Mouse (Mus musculus): ENCODE data around the gene Cdon.

DNA sequence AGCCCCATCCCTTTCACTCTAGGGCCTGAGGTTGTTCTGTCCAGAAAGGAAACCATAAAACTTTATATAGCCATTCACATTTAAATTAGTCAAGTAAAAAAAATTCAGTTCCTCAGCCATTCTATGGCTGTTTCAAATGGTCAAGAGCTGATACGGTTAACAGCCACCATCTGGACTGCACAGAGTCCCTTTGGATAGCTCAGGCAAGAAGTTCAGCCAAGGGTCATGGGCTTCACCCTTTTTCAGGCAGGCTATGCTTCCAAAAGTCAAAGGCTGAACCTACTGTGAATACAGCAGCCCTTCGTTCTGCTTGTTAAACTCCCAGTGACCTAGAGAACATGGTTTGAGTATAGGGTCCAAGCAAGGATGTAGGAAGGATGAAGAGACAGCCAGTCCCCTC is 123.7 kb downstream of the Cdon start:
- TF ChIP-seq EP300 (IDR thresholded peaks at IDR 0.05; ENCODE audit: low read length) (no peak), USF2 (conservative IDR thresholded peaks at IDR 0.05; ENCODE audit: low read depth, low read length) (no peak), ZC3H11A (IDR thresholded peaks at IDR 0.05; ENCODE audit: low read depth, low read length) (no peak), CTCF (conservative IDR thresholded peaks at IDR 0.05 in 1 of 2, IDR thresholded peaks at IDR 0.05 in 1 of 2; ENCODE audit: low read depth in 2 of 2, low read length in 2 of 2) (no peak), POLR2A (IDR thresholded peaks at IDR 0.05; ENCODE audit: low read depth, low read length) (no peak), MAFK (IDR thresholded peaks at IDR 0.05; ENCODE audit: insufficient replicate concordance, low read length) (no peak), E2F4 (IDR thresholded peaks at IDR 0.05; ENCODE audit: insufficient replicate concordance, low read depth, low read length) (no peak), POLR2AphosphoS2 (IDR thresholded peaks at IDR 0.05; ENCODE audit: low read depth, low read length) (no peak), TBP (conservative IDR thresholded peaks at IDR 0.05; ENCODE audit: low read depth, low read length) (no peak), MYC (IDR thresholded peaks at IDR 0.05; ENCODE audit: low read depth, low read length) (no peak)

Measured in CH12.LX (cell line).